Mouse (Mus musculus): ENCODE data around the gene Vcl. TPM values are rescaled to one million over a fixed set of nuclear protein-coding genes. Genes with fewer than 3 reads are reported as not detected.

The Vcl gene
- polyA plus RNA-seq, 1 experiment from 2014 or later, result 78.8 TPM

- WGBS (ENCODE audit: insufficient replicate concordance), result 8% methylated on average over 8 of the region's 8 CpGs
- H3K9ac ChIP-seq (ENCODE audit: low read depth, low read length), result peak overlapping the region; percentile 96
- H3K4me1 ChIP-seq (ENCODE audit: control insufficient read depth, insufficient read depth, low read length), result peaks cover 11% of the 10 kb centered on the region
- ATAC-seq (replicated peaks; ENCODE audit: insufficient number of reproducible peaks, low FRiP score, low TSS enrichment), result no peak
- no peaks in the 10 kb centered on the region for H3K9me3 ChIP-seq (replicated peaks; ENCODE audit: control insufficient read depth, low read length)
- H3K27ac ChIP-seq (ENCODE audit: low read depth, low read length), result peak overlapping the region; percentile 96
- H3K4me2 ChIP-seq, result peak overlapping the region; percentile 83
- peak overlapping the region; percentile 98 for H3K4me3 ChIP-seq (ENCODE audit: low read depth, low read length)
- H3K27me3 ChIP-seq (ENCODE audit: control insufficient read depth, insufficient read depth, low read length), result no peaks in the 10 kb centered on the region
- H3K36me3 ChIP-seq (ENCODE audit: control insufficient read depth, insufficient read depth, low read length), result no peaks in the 10 kb centered on the region
These were observed 1.5 kb downstream of the Vcl start for GRCm38 (mm10) chr14:20930481-20931391.

DNA sequence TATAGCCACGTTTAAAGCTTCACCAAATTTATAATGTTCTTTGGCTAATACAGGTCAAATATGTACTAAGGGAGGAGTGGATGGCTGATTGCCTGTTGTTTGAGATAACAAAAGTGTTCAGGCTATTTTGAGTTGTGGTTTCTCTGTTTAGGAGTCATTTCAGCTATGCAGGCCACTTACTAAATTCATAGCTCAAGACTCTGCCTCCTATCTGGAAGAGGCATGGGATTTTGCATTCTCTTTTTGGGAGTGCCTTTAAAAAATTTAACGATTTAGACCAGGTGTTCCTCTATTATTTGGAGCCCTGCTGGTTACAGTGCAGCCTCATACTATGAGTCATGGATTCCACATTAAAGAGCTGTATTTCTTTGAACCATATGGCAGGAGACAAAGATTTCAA, 9.2 kb downstream of the Vcl start:
- no peak overlapping the region for H3K4me3 ChIP-seq (ENCODE audit: low read depth, low read length)
- no peaks in the 10 kb centered on the region for H3K9me3 ChIP-seq (replicated peaks; ENCODE audit: control insufficient read depth, low read length)
- H3K27me3 ChIP-seq (ENCODE audit: control insufficient read depth, insufficient read depth, low read length), result no peaks in the 10 kb centered on the region
- no peaks in the 10 kb centered on the region for H3K36me3 ChIP-seq (ENCODE audit: control insufficient read depth, insufficient read depth, low read length)
- ATAC-seq (replicated peaks; ENCODE audit: insufficient number of reproducible peaks, low FRiP score, low TSS enrichment), result no peak
- no peak overlapping the region for H3K9ac ChIP-seq (ENCODE audit: low read depth, low read length)
- H3K4me1 ChIP-seq (ENCODE audit: control insufficient read depth, insufficient read depth, low read length), result peaks cover 34% of the 10 kb centered on the region
- peak overlapping the region; percentile 47 for H3K4me2 ChIP-seq
- 21% methylated on average over 2 of the region's 2 CpGs for WGBS (ENCODE audit: insufficient replicate concordance)
- H3K27ac ChIP-seq (ENCODE audit: low read depth, low read length), result 0 out of 2 replicates have a peak overlapping the region, but pooled peaks have one; percentile 32

DNA sequence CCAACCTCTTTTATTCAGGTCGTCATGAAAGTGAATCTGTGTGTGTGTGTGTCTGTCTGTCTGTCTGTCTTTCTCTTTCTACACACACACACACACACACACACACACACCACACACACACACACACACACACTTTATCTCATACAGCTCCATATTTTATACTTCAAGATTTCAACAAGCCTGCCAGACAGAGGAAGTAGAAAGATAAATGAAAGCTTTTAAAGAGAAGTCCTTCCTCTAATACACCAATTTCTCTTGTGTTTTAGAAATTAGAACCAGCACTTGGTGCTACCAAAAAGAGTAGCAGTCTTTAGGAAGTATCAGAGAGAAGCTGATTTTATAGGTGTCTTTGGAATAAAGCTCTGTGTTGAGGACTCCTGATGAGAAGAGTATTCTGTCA, 9.7 kb downstream of the Vcl start:
- no peak overlapping the region for H3K9ac ChIP-seq (ENCODE audit: low read depth, low read length)
- no peak overlapping the region for H3K4me3 ChIP-seq (ENCODE audit: low read depth, low read length)
- peak overlapping the region; percentile 47 for H3K4me2 ChIP-seq
- no peak for ATAC-seq (replicated peaks; ENCODE audit: insufficient number of reproducible peaks, low FRiP score, low TSS enrichment)
- H3K27me3 ChIP-seq (ENCODE audit: control insufficient read depth, insufficient read depth, low read length), result no peaks in the 10 kb centered on the region
- H3K4me1 ChIP-seq (ENCODE audit: control insufficient read depth, insufficient read depth, low read length), result peaks cover 33% of the 10 kb centered on the region
- WGBS (ENCODE audit: insufficient replicate concordance), result 13% methylated on average over 1 of the region's 1 CpGs
- 0 out of 2 replicates have a peak overlapping the region, but pooled peaks have one; percentile 32 for H3K27ac ChIP-seq (ENCODE audit: low read depth, low read length)
- H3K36me3 ChIP-seq (ENCODE audit: control insufficient read depth, insufficient read depth, low read length), result no peaks in the 10 kb centered on the region
- no peaks in the 10 kb centered on the region for H3K9me3 ChIP-seq (replicated peaks; ENCODE audit: control insufficient read depth, low read length)

GRCm38 (mm10) chr14:20945296-20945695, 16.1 kb downstream of the Vcl start:
- no peaks in the 10 kb centered on the region for H3K36me3 ChIP-seq (ENCODE audit: control insufficient read depth, insufficient read depth, low read length)
- no peaks in the 10 kb centered on the region for H3K27me3 ChIP-seq (ENCODE audit: control insufficient read depth, insufficient read depth, low read length)
- no peaks in the 10 kb centered on the region for H3K9me3 ChIP-seq (replicated peaks; ENCODE audit: control insufficient read depth, low read length)
- 87% methylated on average over 2 of the region's 2 CpGs for WGBS (ENCODE audit: insufficient replicate concordance)
- H3K9ac ChIP-seq (ENCODE audit: low read depth, low read length), result no peak overlapping the region
- H3K4me1 ChIP-seq (ENCODE audit: control insufficient read depth, insufficient read depth, low read length), result no peaks in the 10 kb centered on the region
- no peak for ATAC-seq (replicated peaks; ENCODE audit: insufficient number of reproducible peaks, low FRiP score, low TSS enrichment)
- no peak overlapping the region for H3K4me2 ChIP-seq
- no peak overlapping the region for H3K4me3 ChIP-seq (ENCODE audit: low read depth, low read length)
- no peak overlapping the region for H3K27ac ChIP-seq (ENCODE audit: low read depth, low read length)

- H3K4me1 ChIP-seq (ENCODE audit: control insufficient read depth, insufficient read depth, low read length), result no peaks in the 10 kb centered on the region
- H3K9ac ChIP-seq (ENCODE audit: low read depth, low read length), result no peak overlapping the region
- no peaks in the 10 kb centered on the region for H3K36me3 ChIP-seq (ENCODE audit: control insufficient read depth, insufficient read depth, low read length)
- H3K9me3 ChIP-seq (replicated peaks; ENCODE audit: control insufficient read depth, low read length), result no peaks in the 10 kb centered on the region
- ATAC-seq (replicated peaks; ENCODE audit: insufficient number of reproducible peaks, low FRiP score, low TSS enrichment), result no peak
- H3K4me2 ChIP-seq, result no peak overlapping the region
- H3K4me3 ChIP-seq (ENCODE audit: low read depth, low read length), result no peak overlapping the region
- no peak overlapping the region for H3K27ac ChIP-seq (ENCODE audit: low read depth, low read length)
- no peaks in the 10 kb centered on the region for H3K27me3 ChIP-seq (ENCODE audit: control insufficient read depth, insufficient read depth, low read length)
These were observed 26.8 kb downstream of the Vcl start for GRCm38 (mm10) chr14:20956021-20956420.

DNA sequence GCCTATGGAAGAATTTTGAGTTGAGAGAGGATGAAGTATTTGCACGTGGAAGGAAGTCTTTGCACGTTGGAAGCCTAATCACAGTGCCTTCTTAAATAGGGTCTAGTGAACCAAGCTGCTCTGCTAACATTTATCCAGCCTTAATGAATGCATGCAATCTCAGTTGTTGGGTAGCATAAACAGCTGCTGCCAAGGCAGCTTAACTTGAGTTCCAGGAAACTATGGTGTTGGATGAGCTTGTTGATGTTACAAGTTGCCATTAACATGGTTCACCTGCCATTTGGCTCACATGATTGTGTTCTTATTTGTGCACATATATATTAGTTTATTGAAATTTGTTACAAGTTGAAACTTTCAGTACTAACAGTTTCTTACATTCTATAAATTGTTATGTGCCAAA, 29.8 kb downstream of the Vcl start:
- H3K4me3 ChIP-seq (ENCODE audit: low read depth, low read length), result no peak overlapping the region
- ATAC-seq (replicated peaks; ENCODE audit: insufficient number of reproducible peaks, low FRiP score, low TSS enrichment), result no peak
- H3K4me1 ChIP-seq (ENCODE audit: control insufficient read depth, insufficient read depth, low read length), result no peaks in the 10 kb centered on the region; the same call in 1 of the 2 replicates
- H3K36me3 ChIP-seq (ENCODE audit: control insufficient read depth, insufficient read depth, low read length), result no peaks in the 10 kb centered on the region
- H3K4me2 ChIP-seq, result no peak overlapping the region
- no peak overlapping the region for H3K9ac ChIP-seq (ENCODE audit: low read depth, low read length)
- no peaks in the 10 kb centered on the region for H3K9me3 ChIP-seq (replicated peaks; ENCODE audit: control insufficient read depth, low read length)
- H3K27me3 ChIP-seq (ENCODE audit: control insufficient read depth, insufficient read depth, low read length), result no peaks in the 10 kb centered on the region
- 60% methylated on average over 2 of the region's 2 CpGs for WGBS (ENCODE audit: insufficient replicate concordance)
- no peak overlapping the region for H3K27ac ChIP-seq (ENCODE audit: low read depth, low read length)

GRCm38 (mm10) chr14:20962466-20962865, 33.3 kb downstream of the Vcl start:
- Histone ChIP-seq H3K27ac (ENCODE audit: low read depth, low read length) (no peak overlapping the region), H3K9ac (ENCODE audit: low read depth, low read length) (no peak overlapping the region), H3K4me3 (ENCODE audit: low read depth, low read length) (no peak overlapping the region), H3K4me1 (ENCODE audit: control insufficient read depth, insufficient read depth, low read length) (no peaks in the 10 kb centered on the region; the same call in 1 of the 2 replicates), H3K27me3 (ENCODE audit: control insufficient read depth, insufficient read depth, low read length) (no peaks in the 10 kb centered on the region), H3K36me3 (ENCODE audit: control insufficient read depth, insufficient read depth, low read length) (no peaks in the 10 kb centered on the region), H3K4me2 (no peak overlapping the region), H3K9me3 (replicated peaks; ENCODE audit: control insufficient read depth, low read length) (no peaks in the 10 kb centered on the region)
- 63% methylated on average over 1 of the region's 1 CpGs for WGBS (ENCODE audit: insufficient replicate concordance)
- no peak for ATAC-seq (replicated peaks; ENCODE audit: insufficient number of reproducible peaks, low FRiP score, low TSS enrichment)

DNA sequence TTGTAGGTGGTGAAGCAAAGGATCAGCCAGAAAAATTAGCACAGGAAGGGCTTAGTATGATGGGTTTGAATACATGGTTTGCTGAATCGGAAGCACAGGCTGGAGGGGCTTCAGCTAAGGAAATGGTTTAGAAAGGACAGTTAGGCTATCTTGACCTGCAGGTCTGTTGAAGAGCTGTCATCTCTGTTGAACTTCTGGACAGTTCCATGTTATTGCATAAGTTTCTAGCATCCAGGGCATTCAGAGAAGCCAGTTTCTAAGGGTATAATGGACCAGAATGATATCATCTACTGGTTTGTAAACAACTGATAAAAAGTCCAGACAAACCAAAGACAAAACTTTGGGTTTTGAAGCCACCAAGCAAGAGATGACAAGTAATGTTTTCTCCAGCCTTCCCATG, 33.7 kb downstream of the Vcl start:
- WGBS (ENCODE audit: insufficient replicate concordance), result 78% methylated on average over 1 of the region's 1 CpGs
- Histone ChIP-seq H3K27me3 (ENCODE audit: control insufficient read depth, insufficient read depth, low read length) (no peaks in the 10 kb centered on the region), H3K27ac (ENCODE audit: low read depth, low read length) (no peak overlapping the region), H3K4me3 (ENCODE audit: low read depth, low read length) (no peak overlapping the region), H3K36me3 (ENCODE audit: control insufficient read depth, insufficient read depth, low read length) (no peaks in the 10 kb centered on the region), H3K4me2 (no peak overlapping the region), H3K9ac (ENCODE audit: low read depth, low read length) (no peak overlapping the region), H3K9me3 (replicated peaks; ENCODE audit: control insufficient read depth, low read length) (no peaks in the 10 kb centered on the region), H3K4me1 (ENCODE audit: control insufficient read depth, insufficient read depth, low read length) (no peaks in the 10 kb centered on the region; the same call in 1 of the 2 replicates)
- ATAC-seq (replicated peaks; ENCODE audit: insufficient number of reproducible peaks, low FRiP score, low TSS enrichment), result no peak

GRCm38 (mm10) chr14:20963863-20964262, 34.7 kb downstream of the Vcl start:
- no peak overlapping the region for H3K4me3 ChIP-seq (ENCODE audit: low read depth, low read length)
- H3K9me3 ChIP-seq (replicated peaks; ENCODE audit: control insufficient read depth, low read length), result no peaks in the 10 kb centered on the region
- H3K27me3 ChIP-seq (ENCODE audit: control insufficient read depth, insufficient read depth, low read length), result no peaks in the 10 kb centered on the region
- H3K36me3 ChIP-seq (ENCODE audit: control insufficient read depth, insufficient read depth, low read length), result no peaks in the 10 kb centered on the region
- no peak overlapping the region for H3K27ac ChIP-seq (ENCODE audit: low read depth, low read length)
- H3K4me1 ChIP-seq (ENCODE audit: control insufficient read depth, insufficient read depth, low read length), result no peaks in the 10 kb centered on the region; the same call in 1 of the 2 replicates
- no peak overlapping the region for H3K9ac ChIP-seq (ENCODE audit: low read depth, low read length)
- 84% methylated on average over 4 of the region's 4 CpGs for WGBS (ENCODE audit: insufficient replicate concordance)
- no peak overlapping the region for H3K4me2 ChIP-seq
- ATAC-seq (replicated peaks; ENCODE audit: insufficient number of reproducible peaks, low FRiP score, low TSS enrichment), result no peak
